Mouse (Mus musculus): ENCODE measurements at regions not wholly inside any gene's neighbourhood (a gene's known extent, or its start where the extent isn't known, plus 50 kb on each side); places are given as distances from the start of the nearest gene placed in this dataset.

DNA sequence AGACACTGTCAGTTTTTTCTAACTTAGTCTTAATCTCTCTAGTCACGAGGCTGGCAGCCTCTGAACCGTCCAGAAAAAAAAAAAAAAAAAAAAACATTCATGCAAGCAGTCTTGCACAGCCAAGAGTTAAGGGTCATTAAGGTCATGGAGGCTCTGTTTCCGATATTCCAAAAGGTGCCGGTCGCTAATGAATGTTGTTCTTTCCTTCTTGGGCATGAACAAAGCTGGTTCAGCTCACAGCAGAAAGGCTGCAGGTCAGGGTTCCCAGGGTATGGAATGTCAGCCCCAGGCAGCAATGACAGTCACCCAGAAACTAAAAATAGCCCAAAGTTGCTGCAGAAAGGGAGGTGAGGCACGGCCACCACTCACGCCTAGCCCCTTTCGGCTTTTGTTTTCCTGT is 80.3 kb downstream of the 1810010D01Rik start:
- Histone ChIP-seq H3K27me3 (ENCODE audit: control insufficient read depth, insufficient read depth, insufficient read length) (no peaks in the 10 kb centered on the region), H3K4me3 (no peak overlapping the region), H3K36me3 (ENCODE audit: control insufficient read depth, insufficient read depth) (no peaks in the 10 kb centered on the region), H3K4me2 (ENCODE audit: low read depth) (no peak overlapping the region), H3K79me2 (ENCODE audit: control insufficient read depth, insufficient read depth) (no peaks in the 10 kb centered on the region), H3ac (ENCODE audit: control insufficient read depth, insufficient read length) (no peak overlapping the region)
- TF ChIP-seq TCF3 (IDR thresholded peaks at IDR 0.05; ENCODE audit: insufficient read length, low read depth) (no peak), E2F4 (IDR thresholded peaks at IDR 0.05; ENCODE audit: insufficient read depth) (no peak), MAX (IDR thresholded peaks at IDR 0.05; ENCODE audit: low read depth) (no peak), POLR2AphosphoS2 (IDR thresholded peaks at IDR 0.05; ENCODE audit: insufficient read length, low read depth) (no peak), MYOG (IDR thresholded peaks at IDR 0.05; ENCODE audit: control insufficient read depth in 1 of 3, insufficient read depth in 1 of 3, insufficient read length in 2 of 3, low read depth in 2 of 3) (no peak), TCF12 (IDR thresholded peaks at IDR 0.05; ENCODE audit: insufficient read depth, poor library complexity, severe bottlenecking) (no peak), POLR2A (IDR thresholded peaks at IDR 0.05; ENCODE audit: insufficient read length, low read depth) (no peak), MYOD1 (IDR thresholded peaks at IDR 0.05; ENCODE audit: control insufficient read depth in 1 of 3, insufficient read length in 2 of 3, low read depth in 2 of 3) (no peak), SRF (IDR thresholded peaks at IDR 0.05; ENCODE audit: control insufficient read depth, insufficient read length, low read depth) (no peak), USF1 (IDR thresholded peaks at IDR 0.05; ENCODE audit: low read depth) (no peak), REST (IDR thresholded peaks at IDR 0.05; ENCODE audit: insufficient read depth, insufficient read length) (no peak), CEBPB (IDR thresholded peaks at IDR 0.05; ENCODE audit: insufficient read depth, poor library complexity, severe bottlenecking) (no peak)

GRCm38 (mm10) chr7:145127180-145127579 is 80.7 kb downstream of the 1810010D01Rik start:
- TF ChIP-seq USF1 (IDR thresholded peaks at IDR 0.05; ENCODE audit: low read depth) (no peak), TCF12 (IDR thresholded peaks at IDR 0.05; ENCODE audit: insufficient read depth, poor library complexity, severe bottlenecking) (no peak)
- Histone ChIP-seq H3K27me3 (ENCODE audit: control insufficient read depth, insufficient read depth, insufficient read length) (no peaks in the 10 kb centered on the region), H3K36me3 (ENCODE audit: control insufficient read depth, insufficient read depth) (no peaks in the 10 kb centered on the region), H3ac (ENCODE audit: control insufficient read depth, insufficient read length) (no peak overlapping the region), H3K4me2 (ENCODE audit: low read depth) (no peak overlapping the region), H3K4me3 (no peak overlapping the region), H3K79me2 (ENCODE audit: control insufficient read depth, insufficient read depth) (no peaks in the 10 kb centered on the region)

GRCm38 (mm10) chr7:145123996-145124601 is 83.8 kb downstream of the 1810010D01Rik start:
- H3K36me3 ChIP-seq (ENCODE audit: control insufficient read depth, insufficient read depth): no peaks in the 10 kb centered on the region
- TF ChIP-seq MAX (IDR thresholded peaks at IDR 0.05; ENCODE audit: low read depth): no peak
- H3ac ChIP-seq (ENCODE audit: control insufficient read depth, insufficient read length): no peak overlapping the region
- H3K4me3 ChIP-seq: no peak overlapping the region
- no peaks in the 10 kb centered on the region for H3K27me3 ChIP-seq (ENCODE audit: control insufficient read depth, insufficient read depth, insufficient read length)
- H3K79me2 ChIP-seq (ENCODE audit: control insufficient read depth, insufficient read depth): no peaks in the 10 kb centered on the region
- no peak overlapping the region for H3K4me2 ChIP-seq (ENCODE audit: low read depth)

DNA sequence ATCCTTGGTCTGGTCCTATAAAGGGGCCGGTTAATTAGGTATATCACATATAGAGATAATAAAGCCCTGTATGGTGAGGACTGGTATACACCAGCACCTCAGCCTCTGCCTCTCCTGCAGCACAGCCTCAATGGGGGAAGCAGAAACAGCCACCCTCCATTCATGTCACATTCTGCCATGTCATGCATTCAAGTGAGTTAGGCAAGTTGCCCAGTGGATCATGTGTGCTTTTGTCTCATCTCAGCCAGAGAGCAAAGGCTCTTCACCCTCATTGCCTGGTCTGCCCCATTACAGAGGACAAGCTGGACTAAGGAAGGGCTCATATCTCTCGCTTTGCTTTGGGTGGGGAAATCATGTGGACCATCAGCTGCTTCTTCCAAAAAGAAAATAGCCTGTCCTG is 85.4 kb downstream of the 1810010D01Rik start:
- no peaks in the 10 kb centered on the region for H3K79me2 ChIP-seq (ENCODE audit: control insufficient read depth, insufficient read depth)
- TF ChIP-seq TCF3 (IDR thresholded peaks at IDR 0.05; ENCODE audit: insufficient read length, low read depth): no peak
- no peak for TF ChIP-seq USF1 (IDR thresholded peaks at IDR 0.05; ENCODE audit: low read depth)
- no peak for TF ChIP-seq MYOD1 (IDR thresholded peaks at IDR 0.05; ENCODE audit: control insufficient read depth in 1 of 3, insufficient read length in 2 of 3, low read depth in 2 of 3)
- TF ChIP-seq MYOG (IDR thresholded peaks at IDR 0.05; ENCODE audit: control insufficient read depth in 1 of 3, insufficient read depth in 1 of 3, insufficient read length in 2 of 3, low read depth in 2 of 3): no peak
- no peak for TF ChIP-seq MAX (IDR thresholded peaks at IDR 0.05; ENCODE audit: low read depth)
- no peak for TF ChIP-seq POLR2AphosphoS2 (IDR thresholded peaks at IDR 0.05; ENCODE audit: insufficient read length, low read depth)
- no peak for TF ChIP-seq E2F4 (IDR thresholded peaks at IDR 0.05; ENCODE audit: insufficient read depth)
- no peak for TF ChIP-seq POLR2A (IDR thresholded peaks at IDR 0.05; ENCODE audit: insufficient read length, low read depth)
- TF ChIP-seq REST (IDR thresholded peaks at IDR 0.05; ENCODE audit: insufficient read depth, insufficient read length): no peak
- no peak for TF ChIP-seq TCF12 (IDR thresholded peaks at IDR 0.05; ENCODE audit: insufficient read depth, poor library complexity, severe bottlenecking)
- TF ChIP-seq SRF (IDR thresholded peaks at IDR 0.05; ENCODE audit: control insufficient read depth, insufficient read length, low read depth): no peak
- TF ChIP-seq CEBPB (IDR thresholded peaks at IDR 0.05; ENCODE audit: insufficient read depth, poor library complexity, severe bottlenecking): no peak
- no peaks in the 10 kb centered on the region for H3K27me3 ChIP-seq (ENCODE audit: control insufficient read depth, insufficient read depth, insufficient read length)
- H3K4me2 ChIP-seq (ENCODE audit: low read depth): no peak overlapping the region
- H3K36me3 ChIP-seq (ENCODE audit: control insufficient read depth, insufficient read depth): no peaks in the 10 kb centered on the region
- H3ac ChIP-seq (ENCODE audit: control insufficient read depth, insufficient read length): no peak overlapping the region
- no peak overlapping the region for H3K4me3 ChIP-seq

GRCm38 (mm10) chr7:145118406-145118805 is 89.5 kb downstream of the 1810010D01Rik start:
- H3K36me3 ChIP-seq (ENCODE audit: control insufficient read depth, insufficient read depth): no peaks in the 10 kb centered on the region
- TF ChIP-seq REST (IDR thresholded peaks at IDR 0.05; ENCODE audit: insufficient read depth, insufficient read length) (no peak), CEBPB (IDR thresholded peaks at IDR 0.05; ENCODE audit: insufficient read depth, poor library complexity, severe bottlenecking) (no peak), MAX (IDR thresholded peaks at IDR 0.05; ENCODE audit: low read depth) (no peak), USF1 (IDR thresholded peaks at IDR 0.05; ENCODE audit: low read depth) (no peak), SRF (IDR thresholded peaks at IDR 0.05; ENCODE audit: control insufficient read depth, insufficient read length, low read depth) (no peak), POLR2A (IDR thresholded peaks at IDR 0.05; ENCODE audit: insufficient read length, low read depth) (no peak), POLR2AphosphoS2 (IDR thresholded peaks at IDR 0.05; ENCODE audit: insufficient read length, low read depth) (no peak), TCF12 (IDR thresholded peaks at IDR 0.05; ENCODE audit: insufficient read depth, poor library complexity, severe bottlenecking) (no peak), TCF3 (IDR thresholded peaks at IDR 0.05; ENCODE audit: insufficient read length, low read depth) (no peak), E2F4 (IDR thresholded peaks at IDR 0.05; ENCODE audit: insufficient read depth) (no peak), MYOG (IDR thresholded peaks at IDR 0.05; ENCODE audit: control insufficient read depth in 1 of 3, insufficient read depth in 1 of 3, insufficient read length in 2 of 3, low read depth in 2 of 3) (no peak), MYOD1 (IDR thresholded peaks at IDR 0.05; ENCODE audit: control insufficient read depth in 1 of 3, insufficient read length in 2 of 3, low read depth in 2 of 3) (no peak)
- H3K4me2 ChIP-seq (ENCODE audit: low read depth): no peak overlapping the region
- H3K27me3 ChIP-seq (ENCODE audit: control insufficient read depth, insufficient read depth, insufficient read length): no peaks in the 10 kb centered on the region
- H3ac ChIP-seq (ENCODE audit: control insufficient read depth, insufficient read length): no peak overlapping the region
- no peaks in the 10 kb centered on the region for H3K79me2 ChIP-seq (ENCODE audit: control insufficient read depth, insufficient read depth)
- H3K4me3 ChIP-seq: no peak overlapping the region

Data from myocyte (in vitro differentiated cells).